8 mouse cellular contexts compared by ENCODE assay signal in genomic region chr4:135439188-135439647, GRCm38 (mm10). TPM values are rescaled to one million over a fixed set of nuclear protein-coding genes. Genes with fewer than 3 reads are reported as not detected.
A peak's percentile ranks its signal among the peaks of the same experiment; 100 is the strongest.
DNase-seq lines count a peak whose midpoint lies in the region; ATAC-seq and TF ChIP-seq lines count a peak whose summit lies in the region.

No protein-coding gene starts in this region.

- no peaks in the 10 kb centered on the region for H3K36me3 ChIP-seq in embryonic facial prominence, embryonic 12.5 days
- H3K36me3 ChIP-seq in heart, postnatal 0 days (replicated peaks; ENCODE audit: control insufficient read depth, insufficient read depth, low read length): no peaks in the 10 kb centered on the region

- H3K4me3 ChIP-seq in left cerebral cortex, adult 2 months: no peak overlapping the region
- H3K4me3 ChIP-seq in embryonic facial prominence, embryonic 12.5 days: peak overlapping the region; percentile 16; the same call in 1 of the 2 replicates
- H3K4me3 ChIP-seq in heart, postnatal 0 days (ENCODE audit: low read depth, low read length): 0 out of 2 replicates have a peak overlapping the region, but pooled peaks have one; percentile 13

- no peak for TF ChIP-seq CTCF in left cerebral cortex, adult 2 months (IDR thresholded peaks at IDR 0.05)
- TF ChIP-seq CTCF in heart, postnatal 0 days (IDR thresholded peaks at IDR 0.05; ENCODE audit: low read depth): no peak

- no peak for TF ChIP-seq EP300 in heart, postnatal 0 days (IDR thresholded peaks at IDR 0.05; ENCODE audit: low read depth)

- intact Hi-C loops in left cerebral cortex, postnatal 4 days (cut with DNase I): no loop called here
- intact Hi-C loops in left cerebral cortex, adult 2 months (cut with DNase I): no loop called here

- H3K4me1 ChIP-seq in embryonic facial prominence, embryonic 12.5 days: peaks cover 5% of the 10 kb centered on the region
- peaks cover 11% of the 10 kb centered on the region; the same call in 1 of the 2 replicates for H3K4me1 ChIP-seq in heart, postnatal 0 days (ENCODE audit: control insufficient read depth, insufficient read depth)

- WGBS in embryonic facial prominence, embryonic 12.5 days: 2% methylated on average over 15 of the region's 15 CpGs
- 4% methylated on average over 15 of the region's 15 CpGs for WGBS in heart, postnatal 0 days

- H3K9me3 ChIP-seq in embryonic facial prominence, embryonic 12.5 days: no peaks in the 10 kb centered on the region
- no peaks in the 10 kb centered on the region for H3K9me3 ChIP-seq in heart, postnatal 0 days (replicated peaks; ENCODE audit: control insufficient read depth, low read length)

- DNase-seq in left cerebral cortex, postnatal 4 days: peak; percentile 24
- no peak for DNase-seq in left cerebral cortex, adult 2 months (ENCODE audit: extremely low spot score in 1 of 2, low spot score in 2 of 2)
- no peak for DNase-seq in heart, postnatal 0 days (ENCODE audit: low spot score)
- peak; percentile 55 to 78 for DNase-seq in kidney, postnatal 25 days
- peak; percentile 58 to 82 for DNase-seq in spleen, postnatal 10 days (ENCODE audit: low spot score in 2 of 2)
- no peak for DNase-seq in layer of hippocampus, adult 18-20 months (ENCODE audit: low spot score in 2 of 2)

- no peak overlapping the region for H3K9ac ChIP-seq in embryonic facial prominence, embryonic 12.5 days
- H3K9ac ChIP-seq in heart, postnatal 0 days (replicated peaks; ENCODE audit: low read depth, low read length): no peak overlapping the region

- H3K27me3 ChIP-seq in embryonic facial prominence, embryonic 12.5 days: no peaks in the 10 kb centered on the region
- H3K27me3 ChIP-seq in heart, postnatal 0 days (ENCODE audit: control insufficient read depth, insufficient read depth, low read length): no peaks in the 10 kb centered on the region

- peak overlapping the region; percentile 46 for H3K4me2 ChIP-seq in embryonic facial prominence, embryonic 12.5 days (replicated peaks)
- H3K4me2 ChIP-seq in heart, postnatal 0 days (ENCODE audit: low read depth, low read length): peak overlapping the region; percentile 43

- no peak overlapping the region for H3K27ac ChIP-seq in left cerebral cortex, adult 2 months
- 0 out of 2 replicates have a peak overlapping the region, but pooled peaks have one; percentile 11 for H3K27ac ChIP-seq in embryonic facial prominence, embryonic 12.5 days
- H3K27ac ChIP-seq in heart, postnatal 0 days (ENCODE audit: low read depth): peak overlapping the region; percentile 33; the same call in 1 of the 2 replicates

- ATAC-seq in embryonic facial prominence, embryonic 12.5 days (ENCODE audit: insufficient number of reproducible peaks, insufficient read depth, low FRiP score, low TSS enrichment): peak; percentile 70
- peak; percentile 66; the same call in 1 of the 2 replicates for ATAC-seq in heart, postnatal 0 days (ENCODE audit: insufficient read depth, low read depth)
- peak; percentile 96 for ATAC-seq in megakaryocyte, adult 5-6 weeks (ENCODE audit: poor library complexity, severe bottlenecking)

RNA-seq across cellular contexts. Expression of gene Rcan3, which starts 5.6 kb away (rescaled TPM):
- total RNA-seq in left cerebral cortex, postnatal 4 days (2021): 10 to 100 TPM; 55.4 to 69.4 TPM
- total RNA-seq in left cerebral cortex, adult 2 months (2021): 10 to 100 TPM; 24.4 to 30.8 TPM
- polyA plus RNA-seq in embryonic facial prominence, embryonic 12.5 days (2016; fragmentation: Nextera tagmentation; extraction: Ambion mirVana): 14.6 and 17.2 TPM in 2 replicates
- total RNA-seq in heart, postnatal 0 days (2014; rRNA removed; ENCODE audit: low replicate concordance): 10.4 and 13.7 TPM in 2 replicates
- 7.1 and 7.7 TPM in 2 replicates for polyA plus RNA-seq in heart, postnatal 0 days (2015; fragmentation: Nextera tagmentation; extraction: Ambion mirVana)
- 11.8 and 12.0 TPM in 2 replicates for total RNA-seq in megakaryocyte, adult 5-6 weeks (2015)
- 9.8 and 10.6 TPM in 2 replicates for total RNA-seq in megakaryocyte, adult 5-6 weeks (2017)
- 10 to 100 TPM; 24.1 to 25.9 TPM for total RNA-seq in layer of hippocampus, adult 18-20 months (2021)

RNA-seq across cellular contexts. Expression of gene Ncmap, which starts 41.2 kb away (rescaled TPM):
- total RNA-seq in left cerebral cortex, postnatal 4 days (2021): under 1 TPM; 0.60 to 0.66 TPM
- 1 to 10 TPM in 1 of 2 experiments, under 1 TPM in 1; 0.65 to 1.6 TPM for total RNA-seq in left cerebral cortex, adult 2 months (2021)
- polyA plus RNA-seq in embryonic facial prominence, embryonic 12.5 days (2016; fragmentation: Nextera tagmentation; extraction: Ambion mirVana): 3.5 and 3.9 TPM in 2 replicates
- total RNA-seq in heart, postnatal 0 days (2014; rRNA removed; ENCODE audit: low replicate concordance): 0.15 TPM in 1 of 2 replicates, not detected in the other
- polyA plus RNA-seq in heart, postnatal 0 days (2015; fragmentation: Nextera tagmentation; extraction: Ambion mirVana): 0.14 and 0.16 TPM in 2 replicates
- total RNA-seq in megakaryocyte, adult 5-6 weeks (2015): not detected in 2 replicates
- total RNA-seq in megakaryocyte, adult 5-6 weeks (2017): not detected in 2 replicates
- under 1 TPM; 0.23 to 0.37 TPM for total RNA-seq in layer of hippocampus, adult 18-20 months (2021)

RNA-seq across cellular contexts. Expression of gene Stpg1, which starts 55.4 kb away (rescaled TPM):
- total RNA-seq in left cerebral cortex, postnatal 4 days (2021): under 1 TPM; 0.16 to 0.24 TPM
- 1 to 10 TPM in 1 of 2 experiments, under 1 TPM in 1; 0.57 to 1.7 TPM for total RNA-seq in left cerebral cortex, adult 2 months (2021)
- 0.23 TPM in 1 of 2 replicates, not detected in the other for polyA plus RNA-seq in embryonic facial prominence, embryonic 12.5 days (2016; fragmentation: Nextera tagmentation; extraction: Ambion mirVana)
- total RNA-seq in heart, postnatal 0 days (2014; rRNA removed; ENCODE audit: low replicate concordance): not detected in 2 replicates
- 0.18 and 0.37 TPM in 2 replicates for polyA plus RNA-seq in heart, postnatal 0 days (2015; fragmentation: Nextera tagmentation; extraction: Ambion mirVana)
- not detected in 2 replicates for total RNA-seq in megakaryocyte, adult 5-6 weeks (2015)
- 0.18 TPM in 1 of 2 replicates, not detected in the other for total RNA-seq in megakaryocyte, adult 5-6 weeks (2017)
- total RNA-seq in layer of hippocampus, adult 18-20 months (2021): 1 to 10 TPM; 1.7 to 3.5 TPM

RNA-seq across cellular contexts. Expression of gene Nipal3, which starts 55.6 kb away (rescaled TPM):
- total RNA-seq in left cerebral cortex, postnatal 4 days (2021): 10 to 100 TPM; 35.4 to 44.1 TPM
- 10 to 100 TPM; 93.9 to 94.9 TPM for total RNA-seq in left cerebral cortex, adult 2 months (2021)
- 2.6 and 3.1 TPM in 2 replicates for polyA plus RNA-seq in embryonic facial prominence, embryonic 12.5 days (2016; fragmentation: Nextera tagmentation; extraction: Ambion mirVana)
- 21.6 and 28.7 TPM in 2 replicates for total RNA-seq in heart, postnatal 0 days (2014; rRNA removed; ENCODE audit: low replicate concordance)
- polyA plus RNA-seq in heart, postnatal 0 days (2015; fragmentation: Nextera tagmentation; extraction: Ambion mirVana): 4.7 and 5.1 TPM in 2 replicates
- 7.1 and 7.7 TPM in 2 replicates for total RNA-seq in megakaryocyte, adult 5-6 weeks (2015)
- total RNA-seq in megakaryocyte, adult 5-6 weeks (2017): 31.8 and 36.0 TPM in 2 replicates
- total RNA-seq in layer of hippocampus, adult 18-20 months (2021): 10 to 100 TPM; 87.9 to 89.0 TPM

Comparison
In these comparisons a context has a peak if more than half of its experiments do, and no peak if none do; other contexts are left out.
1. DNase-seq: peak in left cerebral cortex, postnatal 4 days (single experiment), kidney, postnatal 25 days (2 of 2) and spleen, postnatal 10 days (2 of 2); none in left cerebral cortex, adult 2 months (0 of 2), heart, postnatal 0 days (single experiment) and layer of hippocampus, adult 18-20 months (0 of 2).
2. Peak in every context shown above with its lines, with median percentiles within 50 percentile points of each other: ATAC-seq.